Mouse (Mus musculus): ENCODE measurements around the gene Oxtr. TPM values are rescaled to one million over a fixed set of nuclear protein-coding genes. Genes with fewer than 3 reads are reported as not detected.
A peak's percentile ranks its signal among the peaks of the same experiment; 100 is the strongest.

Oxtr gene
- under 1 TPM; 0.22 to 0.30 TPM for total RNA-seq (2021)

GRCm38 (mm10) chr6:112489910-112490559, at the start of gene Oxtr:
Gene Oxtr (minus strand): TSS chr6:112489943.
- intact Hi-C loops (cut with DNase I), result loop anchor here (5.0 to 10.0 kb wide), 2 partner anchors 207 to 295 kb away; partner anchors contain the start of gene Rad18
- DNase-seq, result no peak

DNA sequence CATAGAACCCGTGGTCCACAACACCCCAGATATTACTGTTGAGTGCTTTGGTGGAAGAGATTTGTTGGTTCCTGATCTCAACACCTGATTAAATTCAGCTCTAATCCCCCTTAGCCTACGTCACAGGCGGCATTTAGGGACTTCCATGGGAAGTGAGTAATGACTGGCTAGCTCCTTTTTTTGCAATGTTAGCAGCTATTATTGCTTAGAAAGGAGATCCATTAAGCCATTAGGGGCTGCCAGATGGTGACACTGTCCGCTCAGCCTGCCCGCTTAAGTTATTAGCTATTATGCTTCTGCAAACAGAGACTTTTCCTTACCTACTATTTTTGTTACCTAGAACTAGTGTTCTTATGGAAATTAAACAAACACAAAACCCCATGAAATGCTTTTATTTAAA, 35.7 kb upstream of the Oxtr start:
- intact Hi-C loops (cut with DNase I), result no loop called here
- no peak for DNase-seq

GRCm38 (mm10) chr6:112524459-112524858, 34.7 kb upstream of the Oxtr start:
- DNase-seq, result no peak
- intact Hi-C loops (cut with DNase I), result no loop called here

- no peak for DNase-seq
- intact Hi-C loops (cut with DNase I), result no loop called here
Measured at GRCm38 (mm10) chr6:112517991-112518390, 28.2 kb upstream of the Oxtr start.

GRCm38 (mm10) chr6:112517572-112517971, 27.8 kb upstream of the Oxtr start:
- DNase-seq, result no peak
- intact Hi-C loops (cut with DNase I), result no loop called here

DNA sequence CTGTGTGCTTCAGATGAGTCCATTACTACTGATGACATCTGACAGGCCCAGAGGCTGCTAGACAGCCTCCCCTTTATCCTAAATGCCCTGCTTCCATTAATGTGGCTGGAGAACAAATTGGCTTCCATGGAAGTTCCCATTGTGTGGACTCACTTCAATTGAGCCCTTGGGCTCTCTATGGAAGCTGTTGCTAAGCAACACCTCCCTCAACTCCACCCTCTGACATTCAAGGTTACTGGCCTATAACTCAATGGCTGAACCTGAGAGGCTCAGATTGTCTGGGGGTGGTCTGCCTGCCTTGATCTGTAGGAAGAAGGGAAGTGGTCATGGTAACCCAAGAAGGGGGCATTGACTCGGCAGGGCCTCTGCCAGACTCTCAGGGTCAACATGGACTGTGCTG, 26.8 kb upstream of the Oxtr start:
- intact Hi-C loops (cut with DNase I), result no loop called here
- DNase-seq, result no peak

- intact Hi-C loops (cut with DNase I), result no loop called here
- DNase-seq, result no peak
Measured at GRCm38 (mm10) chr6:112514591-112514990, 24.8 kb upstream of the Oxtr start.

DNA sequence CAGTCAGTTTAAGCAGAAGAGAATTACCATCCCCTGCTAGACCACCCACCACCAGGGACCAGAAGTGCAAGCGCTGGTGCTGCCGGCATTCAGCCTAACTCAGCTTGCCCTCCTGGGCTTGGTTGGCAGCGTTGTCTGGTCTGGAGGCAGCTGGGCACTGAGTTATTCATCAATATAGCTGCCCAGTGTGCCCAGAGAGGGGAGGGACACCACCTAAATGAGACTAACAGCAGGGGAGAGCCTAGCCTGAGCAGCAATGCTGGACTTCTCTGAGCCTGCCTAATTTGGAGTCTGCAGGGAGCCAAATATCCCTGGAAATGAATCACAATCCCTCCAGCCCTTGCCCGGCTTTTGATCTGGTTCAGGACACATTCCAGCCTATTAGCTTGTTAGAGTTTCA, 20.6 kb upstream of the Oxtr start:
- DNase-seq, result no peak
- intact Hi-C loops (cut with DNase I), result no loop called here

DNA sequence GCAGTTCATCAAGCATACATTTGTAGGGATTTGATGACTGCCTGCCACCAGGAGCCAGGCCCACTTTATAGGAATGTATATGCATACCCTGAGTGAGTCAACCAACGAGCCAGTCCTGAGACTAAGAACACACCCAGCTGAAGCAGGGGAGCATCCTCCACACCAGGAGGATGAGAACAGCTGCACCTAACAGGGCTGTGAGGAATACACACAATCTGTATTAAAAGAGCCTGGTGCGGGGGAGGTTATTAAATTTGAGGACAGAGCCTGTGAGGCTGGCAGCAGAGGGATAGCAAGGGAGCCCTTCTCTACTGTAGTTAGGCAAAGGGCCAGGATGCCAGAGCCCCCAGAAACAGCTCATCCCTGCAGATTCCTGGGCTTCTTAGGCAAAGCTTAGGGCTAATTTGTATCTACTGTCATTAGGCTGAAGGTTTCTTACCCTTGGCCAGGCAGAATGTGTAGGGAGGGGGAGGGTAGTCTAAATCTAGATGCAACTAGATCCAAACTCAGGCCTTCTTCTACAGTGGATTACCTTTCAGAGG, 19.9 kb upstream of the Oxtr start:
- intact Hi-C loops (cut with DNase I), result no loop called here
- no peak for DNase-seq

DNA sequence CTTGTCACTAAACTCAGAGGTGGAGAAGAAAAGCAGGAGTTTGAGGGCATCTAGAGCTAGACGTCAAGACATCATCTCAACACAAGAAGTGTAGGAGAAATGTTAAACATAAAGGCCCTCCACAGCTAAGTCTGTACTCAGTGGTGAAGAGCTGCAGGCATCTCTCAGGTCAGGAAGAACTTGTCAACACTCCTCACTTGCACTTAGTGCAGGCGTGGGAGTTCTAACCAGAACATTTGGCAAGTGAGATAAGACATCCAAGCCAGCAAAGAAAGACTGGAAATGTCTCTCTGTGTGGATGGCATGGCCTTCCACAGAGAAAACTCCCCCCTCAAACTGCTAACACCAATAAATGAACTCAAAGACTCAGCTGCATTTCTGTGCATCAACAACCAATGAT, 17.9 kb upstream of the Oxtr start:
- DNase-seq, result peak in 1 of 2 experiments; percentile 18

DNA sequence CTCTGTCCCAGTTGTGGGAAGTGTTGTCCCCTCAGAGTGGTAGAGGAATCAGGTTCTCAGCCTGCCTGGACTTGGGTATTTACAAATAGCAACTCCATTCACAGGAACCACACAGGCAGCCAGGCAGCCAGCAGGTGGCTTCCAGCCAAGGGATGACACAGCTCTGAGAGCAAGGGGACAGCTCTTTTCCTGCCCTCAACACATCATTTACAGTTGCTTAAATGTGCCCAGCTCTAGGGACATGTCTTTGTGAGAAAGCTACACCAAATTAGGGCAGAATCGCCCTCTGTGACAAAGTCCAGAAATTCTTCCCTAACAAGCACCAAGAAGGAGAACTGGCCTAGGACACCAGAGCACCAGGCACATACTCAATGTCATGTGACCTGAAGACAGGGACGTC, 11.4 kb upstream of the Oxtr start:
- intact Hi-C loops (cut with DNase I), result no loop called here
- peak in 1 of 2 experiments; percentile 19 for DNase-seq

More for the DNA sequence above, 17.9 kb upstream of the Oxtr start:
- intact Hi-C loops (cut with DNase I), result no loop called here

DNA sequence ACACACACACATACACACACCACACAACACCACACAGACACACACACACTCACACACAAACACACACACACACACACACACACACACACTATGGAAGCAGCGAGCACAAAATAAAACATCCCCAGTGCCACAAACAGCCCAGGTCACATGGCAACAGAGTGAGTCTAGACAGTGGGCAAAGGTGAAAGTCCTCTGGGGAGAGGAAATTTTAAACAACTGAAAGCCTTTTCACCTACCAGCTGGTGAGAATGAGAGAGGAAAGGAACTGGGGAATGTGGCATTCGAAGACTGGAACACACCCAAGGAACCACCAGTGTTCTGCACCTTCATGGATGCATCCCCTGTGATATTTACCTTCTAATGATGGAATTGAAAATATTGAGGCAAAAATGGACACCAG, 9.7 kb upstream of the Oxtr start:
- intact Hi-C loops (cut with DNase I), result loop anchor here (10.0 kb wide), 1 partner anchor 285 kb away; no protein-coding TSS in a partner anchor

DNA sequence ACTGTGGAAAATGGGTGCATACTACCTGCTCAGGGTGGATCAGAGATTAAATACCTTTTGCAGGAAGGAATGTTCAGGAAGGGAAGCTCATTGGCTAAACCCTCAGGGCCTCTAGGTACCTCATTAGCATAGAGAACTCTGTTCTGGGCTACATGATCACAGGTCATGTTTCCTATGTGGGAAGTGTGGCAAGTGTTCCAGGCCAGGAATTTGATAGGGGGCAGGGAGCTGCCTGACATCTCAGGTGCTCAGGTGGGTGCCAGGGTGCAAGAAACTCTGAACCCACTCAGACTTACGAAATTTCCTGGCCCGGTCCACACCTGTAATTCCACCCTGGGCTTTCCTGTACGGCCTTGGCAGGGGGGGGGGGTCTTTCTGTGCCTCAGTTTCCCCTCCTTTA, 9.0 kb upstream of the Oxtr start:
- no peak for DNase-seq
- intact Hi-C loops (cut with DNase I), result loop anchor here (10.0 kb wide), 1 partner anchor 286 kb away; no protein-coding TSS in a partner anchor

More for the DNA sequence above, 9.7 kb upstream of the Oxtr start:
- DNase-seq, result no peak

DNA sequence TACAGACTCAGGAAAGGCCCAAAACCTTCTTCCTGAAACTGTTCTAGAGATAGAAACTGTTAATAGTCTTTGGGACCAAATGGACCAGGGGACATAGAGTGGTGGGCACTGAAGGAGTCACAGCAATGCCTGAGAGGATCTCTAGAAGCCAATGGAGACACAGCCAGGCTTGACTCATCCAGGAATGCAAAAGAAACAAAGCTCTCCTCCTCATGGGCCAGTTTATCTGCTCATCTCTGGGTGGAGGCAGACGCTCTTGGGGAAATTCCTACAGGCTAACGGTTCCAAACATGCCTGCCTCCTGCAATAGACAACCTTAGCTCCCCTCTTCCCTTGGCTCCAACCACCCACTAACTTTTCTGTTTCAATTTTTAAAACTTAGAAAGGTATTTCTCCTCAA, 7.7 kb upstream of the Oxtr start:
- no peak for DNase-seq
- intact Hi-C loops (cut with DNase I), result loop anchor here (10.0 kb wide), 1 partner anchor 287 kb away; no protein-coding TSS in a partner anchor

DNA sequence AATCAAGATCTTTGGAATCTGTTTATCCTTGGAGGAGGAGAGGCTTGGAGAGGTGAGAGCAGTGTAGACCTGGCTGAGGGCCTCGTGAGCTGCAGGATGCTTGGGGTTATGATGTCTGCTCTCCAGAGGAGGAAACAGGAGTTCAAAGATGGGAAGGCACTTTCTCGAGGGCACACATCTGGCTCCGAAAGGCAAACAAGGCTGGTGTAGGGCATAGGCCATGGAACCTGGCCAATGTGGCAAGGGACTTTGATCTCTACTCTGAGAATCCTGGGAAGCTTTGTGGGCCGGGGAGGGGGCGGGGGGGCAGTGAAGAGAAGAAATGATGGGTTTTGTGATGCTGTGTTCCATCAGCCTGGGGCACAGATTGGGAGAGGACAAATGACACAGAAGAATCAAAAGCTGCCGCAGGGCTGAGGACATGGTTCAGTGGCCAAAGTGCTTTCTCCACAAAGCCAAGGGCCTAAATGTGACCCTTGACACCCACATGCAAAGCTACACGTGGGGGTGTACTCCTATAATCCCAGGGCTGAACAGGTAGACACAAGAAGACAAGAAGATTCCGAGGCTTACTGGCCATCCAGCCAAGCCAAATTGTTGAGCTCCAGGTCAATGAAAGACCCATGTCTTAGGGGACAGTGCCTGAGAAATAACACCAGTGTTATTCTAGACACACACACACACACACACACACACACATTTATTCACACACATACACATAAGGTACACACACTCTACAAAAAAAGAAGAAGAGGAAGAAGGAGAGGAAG, 6.7 kb upstream of the Oxtr start:
- intact Hi-C loops (cut with DNase I), result loop anchor here (10.0 kb wide), 1 partner anchor 288 kb away; no protein-coding TSS in a partner anchor
- DNase-seq, result no peak

- DNase-seq, result no peak
- intact Hi-C loops (cut with DNase I), result loop anchor here (10.0 kb wide), 1 partner anchor 290 kb away; no protein-coding TSS in a partner anchor
Measured at GRCm38 (mm10) chr6:112495219-112495618, 5.5 kb upstream of the Oxtr start.

GRCm38 (mm10) chr6:112494620-112495081, 4.9 kb upstream of the Oxtr start:
- DNase-seq, result peak in 1 of 2 experiments; percentile 11
- intact Hi-C loops (cut with DNase I), result loop anchor here (5.0 to 10.0 kb wide), 2 partner anchors 203 to 290 kb away; partner anchors contain the start of gene Rad18

DNA sequence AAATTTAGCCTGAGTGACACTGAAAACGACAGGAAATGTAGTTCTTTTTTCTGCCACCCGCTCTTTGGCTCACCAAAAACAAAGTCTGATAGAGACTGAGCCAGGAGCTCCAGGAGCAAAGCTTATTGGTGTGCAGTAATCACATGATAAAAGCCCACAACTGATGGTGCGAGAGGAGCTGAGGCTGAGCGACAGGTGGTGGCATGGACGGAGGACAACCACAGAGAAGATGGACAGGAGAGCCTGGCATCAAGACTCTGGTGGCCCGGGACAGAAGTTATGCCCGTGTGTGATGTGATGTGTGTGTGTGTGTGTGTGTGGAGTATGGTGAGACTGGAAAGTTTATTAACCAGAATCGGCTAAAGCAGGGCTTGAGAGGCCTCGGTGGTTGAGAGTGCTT, 3.6 kb upstream of the Oxtr start:
- DNase-seq, result no peak
- intact Hi-C loops (cut with DNase I), result loop anchor here (2.0 to 10.0 kb wide), 3 partner anchors 204 to 507 kb away; partner anchors contain the start of gene Rad18

GRCm38 (mm10) chr6:112492656-112493055, 2.9 kb upstream of the Oxtr start:
- DNase-seq, result no peak
- intact Hi-C loops (cut with DNase I), result loop anchor here (2.0 to 10.0 kb wide), 3 partner anchors 205 to 508 kb away; partner anchors contain the start of gene Rad18

GRCm38 (mm10) chr6:112491521-112491920, 1.8 kb upstream of the Oxtr start:
- intact Hi-C loops (cut with DNase I), result loop anchor here (5.0 to 10.0 kb wide), 2 partner anchors 206 to 293 kb away; partner anchors contain the start of gene Rad18

More at GRCm38 (mm10) chr6:112491521-112491920, 1.8 kb upstream of the Oxtr start:
- DNase-seq, result no peak
